Mouse (Mus musculus) heart, embryonic 16.5 days (tissue): ENCODE data around the gene Mat2b. TPM values are rescaled to one million over a fixed set of nuclear protein-coding genes. Genes with fewer than 3 reads are reported as not detected.
A peak's percentile ranks its signal among the peaks of the same experiment; 100 is the strongest.
"Not testable (repeated sequence)": the region's sequence is repeated elsewhere in the genome, so short reads cannot be mapped to it uniquely, and the experiment has no call there.

Source experiments
- ATAC-seq: fragments of 200-750 bp; cut with Nextera tagmentation; replicated peaks from 2 replicates; pipeline ENCODE4 v1.8.0; 2017; ENCODE audit warnings: moderate number of reproducible peaks; ENCODE audit not compliant: insufficient read depth, low FRiP score; ENCODE audit errors: extremely low read depth
- H3K27ac ChIP-seq: fragments of 300-500 bp; sonication (generic); 2 replicates; pipeline ENCODE4 v1.5.1; 2014; ENCODE audit warnings: mild to moderate bottlenecking, low read length, control low read depth, moderate library complexity
- H3K27me3 ChIP-seq: fragments of 300-500 bp; sonication (generic); 2 replicates; pipeline ENCODE4 v1.6.1; 2014; ENCODE audit warnings: low read length, mixed read lengths; ENCODE audit not compliant: control insufficient read depth, insufficient read depth
- H3K36me3 ChIP-seq: fragments of 300-500 bp; sonication (generic); 2 replicates; pipeline ENCODE4 v1.6.1; 2014; ENCODE audit not compliant: control insufficient read depth, insufficient read depth
- H3K4me1 ChIP-seq: fragments of 300-500 bp; sonication (generic); 2 replicates; pipeline ENCODE4 v1.6.1; 2014; ENCODE audit warnings: low read length, mixed read lengths; ENCODE audit not compliant: control insufficient read depth, insufficient read depth
- H3K4me2 ChIP-seq: fragments of 300-500 bp; sonication (generic); 2 replicates; pipeline ENCODE4 v1.6.1; 2014; ENCODE audit warnings: low read depth, mild to moderate bottlenecking, control low read depth, low read length
- H3K4me3 ChIP-seq: fragments of 300-500 bp; sonication (generic); 2 replicates; pipeline ENCODE4 v1.5.1; 2014; ENCODE audit warnings: mild to moderate bottlenecking, control low read depth, low read length
- H3K9ac ChIP-seq: fragments of 300-500 bp; sonication (generic); 2 replicates; pipeline ENCODE4 v1.6.1; 2014; ENCODE audit warnings: low read length, control low read depth
- H3K9me3 ChIP-seq: fragments of 300-500 bp; sonication (generic); replicated peaks from 2 replicates; pipeline ENCODE4 v1.6.1; 2016; ENCODE audit warnings: low read length; ENCODE audit not compliant: control insufficient read depth
- WGBS: fragments of 180-500 bp; shearing (Covaris S2); extraction: QIAGEN DNeasy Blood & Tissue Kit; methylation state at CpG from one replicate; pipeline ENCODE4 v1.1.7; 2014; 5-methylcytosine and 5-hydroxymethylcytosine counted together
- polyA plus RNA-seq: library from polyadenylated mRNA; unstranded; fragments of >200 nt; fragmentation: Nextera tagmentation; extraction: Ambion mirVana; gene quantifications from 2 replicates; pipeline ENCODE4 v1.2.1, GENCODE M21; 2015

Gene Mat2b
- polyA plus RNA-seq, 1 experiment from 2014 or later = 144 TPM

DNA sequence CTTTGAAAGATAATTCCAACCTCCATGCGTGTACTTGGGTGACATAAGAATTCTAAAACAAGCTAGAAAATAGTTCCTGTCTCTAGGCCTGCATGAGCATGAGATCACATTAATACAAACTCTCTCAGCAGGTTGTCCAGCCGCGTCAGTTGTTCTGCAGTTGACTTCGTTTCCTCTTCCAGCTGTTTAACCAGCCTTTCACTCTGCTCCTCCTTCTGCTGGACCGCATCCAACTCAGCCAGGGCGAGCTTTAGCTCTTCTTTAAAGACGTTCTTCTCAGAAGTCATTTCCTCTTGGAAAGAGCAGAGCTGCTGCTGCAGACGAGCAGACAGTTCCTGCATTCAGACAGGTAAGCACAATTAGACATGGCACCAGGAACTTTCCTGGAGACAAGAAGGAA is 18.9 kb upstream of the Mat2b start:
- Histone ChIP-seq H3K27ac (no peak overlapping the region), H3K4me3 (no peak overlapping the region), H3K9me3 (no peaks in the 10 kb centered on the region), H3K4me2 (no peak overlapping the region), H3K27me3 (no peaks in the 10 kb centered on the region), H3K4me1 (no peaks in the 10 kb centered on the region), H3K9ac (no peak overlapping the region), H3K36me3 (peaks cover 55% of the 10 kb centered on the region)
- WGBS = 67% methylated on average over 8 of the region's 8 CpGs
- ATAC-seq = no peak

DNA sequence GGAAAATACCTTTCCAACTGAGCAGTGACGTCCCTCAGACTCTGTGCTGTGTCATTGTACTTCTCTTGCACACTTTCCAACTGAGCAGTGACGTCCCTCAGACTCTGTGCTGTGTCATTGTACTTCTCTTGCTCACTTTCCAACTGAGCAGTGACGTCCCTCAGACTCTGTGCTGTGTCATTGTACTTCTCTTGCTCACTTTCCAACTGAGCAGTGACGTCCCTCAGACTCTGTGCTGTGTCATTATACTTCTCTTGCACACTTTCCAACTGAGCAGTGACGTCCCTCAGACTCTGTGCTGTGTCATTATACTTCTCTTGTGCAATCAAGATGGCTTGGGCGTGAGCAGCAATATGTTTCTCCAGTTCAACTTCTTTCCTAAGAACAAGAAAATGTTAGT is 14.9 kb upstream of the Mat2b start:
- 87% methylated on average over 6 of the region's 6 CpGs for WGBS
- H3K27ac ChIP-seq, H3K9ac ChIP-seq, ATAC-seq, H3K27me3 ChIP-seq, H3K4me2 ChIP-seq, H3K9me3 ChIP-seq, H3K4me1 ChIP-seq, H3K4me3 ChIP-seq: not testable (repeated sequence)
- H3K36me3 ChIP-seq = peaks cover 57% of the 10 kb centered on the region

DNA sequence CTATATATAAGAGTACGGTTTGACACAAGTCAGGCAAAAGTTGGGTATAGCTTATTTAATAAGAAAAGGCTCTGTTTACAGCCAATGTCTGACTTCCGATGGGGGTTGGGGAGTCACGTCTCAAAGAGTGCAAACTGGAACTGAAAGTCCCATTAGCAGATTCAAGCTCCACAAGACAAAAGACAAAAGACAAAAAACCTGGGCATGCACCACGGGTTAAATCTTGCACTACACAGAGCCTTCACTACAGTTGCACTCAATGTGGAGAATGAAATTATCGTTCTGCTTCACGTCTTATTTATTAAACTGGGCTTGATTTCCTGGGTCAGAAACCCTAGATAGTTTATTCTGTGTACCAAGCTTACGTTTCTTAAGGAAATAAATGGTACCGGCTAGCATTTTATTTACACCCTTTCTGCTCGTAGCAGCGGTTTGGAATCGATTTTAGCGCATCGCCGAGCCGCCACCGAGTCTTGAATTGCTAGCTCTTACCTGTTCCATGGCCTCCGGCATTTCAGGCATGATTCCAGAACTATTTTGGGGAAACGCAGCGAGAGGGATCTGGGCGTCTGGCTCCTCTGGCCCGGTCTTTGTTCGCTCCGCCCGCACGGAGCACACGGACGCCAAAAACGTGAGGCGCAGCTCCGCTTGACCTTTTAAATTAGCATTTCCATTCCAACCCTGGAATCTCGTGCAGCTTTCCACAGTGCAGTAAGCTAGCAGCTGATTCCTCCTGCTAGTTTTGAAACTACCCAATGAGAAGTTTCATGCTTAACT is 504 bp downstream of the Mat2b start:
- Histone ChIP-seq H3K9ac (peak overlapping the region; percentile 93), H3K4me1 (peaks cover 20% of the 10 kb centered on the region), H3K27me3 (no peaks in the 10 kb centered on the region), H3K4me3 (peak overlapping the region; percentile 97), H3K9me3 (no peaks in the 10 kb centered on the region), H3K4me2 (peak overlapping the region; percentile 95), H3K27ac (peak overlapping the region; percentile 99), H3K36me3 (no peaks in the 10 kb centered on the region)
- WGBS = under 1% methylated on average over 31 of the region's 31 CpGs
- peak; percentile 47 for ATAC-seq

DNA sequence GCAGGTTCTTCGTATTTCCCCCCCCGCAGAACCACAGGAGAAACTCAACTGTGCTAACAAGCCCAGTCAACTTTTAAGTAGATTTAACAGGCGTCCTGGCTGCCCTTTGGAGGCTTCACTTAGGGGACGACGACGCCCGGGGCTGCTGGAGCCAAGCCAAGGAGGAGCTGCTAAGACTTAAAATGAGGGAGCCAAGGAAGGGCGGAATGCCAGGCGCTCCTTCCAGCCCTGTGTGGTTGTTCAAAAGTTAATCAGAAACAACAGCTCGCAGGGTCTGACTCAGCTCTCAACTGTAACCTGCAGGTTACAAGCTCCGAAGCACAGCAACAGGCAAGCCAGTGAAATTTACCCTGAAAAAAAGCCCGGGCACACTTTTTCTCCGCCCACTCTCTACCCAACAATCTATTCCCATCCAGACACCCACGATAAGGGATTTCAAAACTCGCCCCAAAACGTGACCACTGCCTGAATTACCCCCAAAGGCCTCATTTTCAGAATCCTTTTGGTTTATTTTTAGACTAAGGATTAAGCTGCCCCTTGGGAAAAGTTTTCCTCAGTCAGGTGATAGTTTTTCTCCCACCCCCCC is 1.5 kb downstream of the Mat2b start:
- peaks cover 27% of the 10 kb centered on the region for H3K4me1 ChIP-seq
- H3K27me3 ChIP-seq = no peaks in the 10 kb centered on the region
- peak overlapping the region; percentile 99 for H3K27ac ChIP-seq
- peak overlapping the region; percentile 95 for H3K4me2 ChIP-seq
- no peak for ATAC-seq
- WGBS = under 1% methylated on average over 16 of the region's 16 CpGs
- peak overlapping the region; percentile 93 for H3K9ac ChIP-seq
- no peaks in the 10 kb centered on the region for H3K9me3 ChIP-seq
- H3K4me3 ChIP-seq = peak overlapping the region; percentile 97
- no peaks in the 10 kb centered on the region for H3K36me3 ChIP-seq

DNA sequence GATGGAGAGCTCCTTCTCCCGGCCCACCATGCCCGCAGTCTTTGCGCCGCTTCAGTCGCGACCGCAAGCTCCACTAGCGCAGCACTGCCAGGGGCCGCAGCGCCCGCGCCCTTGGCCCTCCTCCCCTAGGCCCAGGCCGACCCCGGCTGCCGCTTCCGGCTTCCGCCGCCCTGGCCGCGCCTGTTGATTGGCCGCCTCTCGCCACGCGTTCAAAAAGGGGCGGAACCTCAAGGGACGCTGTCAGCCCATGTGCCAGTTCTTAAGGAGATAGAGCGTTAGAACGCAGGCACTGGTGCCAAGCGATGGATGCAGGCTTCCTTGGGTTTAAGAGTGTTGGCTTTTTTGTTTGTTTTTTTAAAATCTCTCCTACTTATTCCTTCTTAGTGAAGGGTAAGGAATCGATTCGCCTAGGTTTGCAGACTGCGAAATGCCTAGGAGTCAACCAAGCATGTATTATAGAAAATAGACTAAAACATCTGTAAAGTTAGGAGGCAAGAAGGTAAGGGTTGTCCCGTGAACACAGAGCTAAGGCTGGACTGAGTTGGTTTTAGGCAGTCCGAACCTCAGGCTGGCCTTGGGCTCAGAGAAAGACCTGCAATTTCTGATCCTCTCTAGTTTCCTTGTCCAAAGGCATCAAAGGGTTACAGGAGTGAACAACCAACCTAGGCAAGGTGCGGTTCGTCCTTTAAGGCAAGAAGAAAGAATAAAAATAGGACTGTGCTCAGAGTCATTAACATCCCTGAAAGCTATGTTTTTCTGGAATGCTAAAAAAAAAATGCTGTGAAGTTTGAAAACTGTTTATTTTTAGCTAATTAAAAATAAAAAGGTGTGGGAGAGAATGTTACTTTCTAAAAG is 2.3 kb downstream of the Mat2b start:
- peak; percentile 92 for ATAC-seq
- Histone ChIP-seq H3K4me1 (peaks cover 27% of the 10 kb centered on the region), H3K4me3 (peak overlapping the region; percentile 97), H3K27me3 (no peaks in the 10 kb centered on the region), H3K36me3 (no peaks in the 10 kb centered on the region), H3K27ac (peak overlapping the region; percentile 99), H3K9me3 (no peaks in the 10 kb centered on the region), H3K4me2 (peak overlapping the region; percentile 95), H3K9ac (peak overlapping the region; percentile 93)
- under 1% methylated on average over 36 of the region's 36 CpGs for WGBS

DNA sequence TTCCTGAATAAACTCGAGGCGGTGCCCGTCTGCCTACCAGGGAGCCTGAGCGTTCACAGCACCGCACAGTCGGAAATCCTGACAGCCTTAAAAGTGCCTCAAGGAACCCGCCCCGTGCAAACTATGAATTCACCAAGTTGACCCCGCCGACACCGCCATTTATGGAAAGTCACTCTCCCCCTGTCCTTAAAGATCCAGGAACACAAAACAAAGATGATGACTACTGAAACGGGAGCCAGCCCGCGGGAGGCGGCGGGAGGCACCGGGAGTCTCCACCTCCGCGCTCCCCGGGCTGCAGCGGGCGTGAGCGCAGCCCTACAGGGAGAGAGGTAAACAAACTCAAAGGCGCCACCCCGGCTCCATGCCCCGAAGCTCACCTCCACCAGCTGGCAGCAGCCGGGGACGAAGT is 2.9 kb downstream of the Mat2b start:
- WGBS = under 1% methylated on average over 28 of the region's 28 CpGs
- H3K4me1 ChIP-seq = peaks cover 27% of the 10 kb centered on the region
- peak overlapping the region; percentile 97 for H3K4me3 ChIP-seq
- H3K4me2 ChIP-seq = peak overlapping the region; percentile 95
- H3K9me3 ChIP-seq = no peaks in the 10 kb centered on the region
- peak; percentile 46 for ATAC-seq
- peak overlapping the region; percentile 97 for H3K27ac ChIP-seq
- no peaks in the 10 kb centered on the region for H3K27me3 ChIP-seq
- H3K9ac ChIP-seq = peak overlapping the region; percentile 93
- H3K36me3 ChIP-seq = peaks cover 5% of the 10 kb centered on the region; the same call in 1 of the 2 replicates

DNA sequence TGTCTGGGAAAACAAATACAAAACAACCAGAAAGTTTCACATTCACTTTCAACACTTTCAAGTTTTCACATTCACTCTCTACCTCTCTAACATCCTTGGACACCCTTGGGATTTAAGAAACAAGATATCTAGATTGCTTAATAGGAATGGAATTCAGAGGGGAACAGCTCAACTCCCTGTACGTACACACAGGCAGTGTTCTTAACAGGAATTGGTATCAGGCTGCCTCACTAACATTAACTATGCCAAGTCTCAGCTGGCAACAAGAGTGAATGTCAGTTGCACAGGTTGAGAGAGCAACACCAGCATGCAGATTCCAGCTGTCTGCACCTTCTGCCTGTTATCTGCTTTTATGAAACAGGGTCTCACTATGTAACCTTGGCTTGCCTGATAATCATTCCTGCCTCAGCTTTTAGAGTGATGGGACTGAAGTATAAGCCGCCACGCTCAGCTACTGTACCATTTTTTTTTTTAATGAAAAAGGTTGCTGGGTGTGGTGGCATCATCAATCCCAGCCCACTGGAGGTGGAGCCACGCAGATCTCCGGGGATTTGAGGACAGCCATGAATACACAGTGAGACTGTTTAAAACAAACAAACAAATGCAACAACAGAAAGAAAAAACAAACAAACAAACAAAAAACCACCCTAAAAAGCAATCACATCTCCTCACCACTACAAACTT is 4.4 kb downstream of the Mat2b start:
- H3K4me1 ChIP-seq = peaks cover 27% of the 10 kb centered on the region
- peak; percentile 21 for ATAC-seq
- no peaks in the 10 kb centered on the region for H3K27me3 ChIP-seq
- no peaks in the 10 kb centered on the region for H3K9me3 ChIP-seq
- H3K4me3 ChIP-seq = peak overlapping the region; percentile 97
- peak overlapping the region; percentile 93 for H3K9ac ChIP-seq
- peak overlapping the region; percentile 97 for H3K27ac ChIP-seq
- peaks cover 18% of the 10 kb centered on the region for H3K36me3 ChIP-seq
- peak overlapping the region; percentile 95 for H3K4me2 ChIP-seq
- 29% methylated on average over 5 of the region's 5 CpGs for WGBS

DNA sequence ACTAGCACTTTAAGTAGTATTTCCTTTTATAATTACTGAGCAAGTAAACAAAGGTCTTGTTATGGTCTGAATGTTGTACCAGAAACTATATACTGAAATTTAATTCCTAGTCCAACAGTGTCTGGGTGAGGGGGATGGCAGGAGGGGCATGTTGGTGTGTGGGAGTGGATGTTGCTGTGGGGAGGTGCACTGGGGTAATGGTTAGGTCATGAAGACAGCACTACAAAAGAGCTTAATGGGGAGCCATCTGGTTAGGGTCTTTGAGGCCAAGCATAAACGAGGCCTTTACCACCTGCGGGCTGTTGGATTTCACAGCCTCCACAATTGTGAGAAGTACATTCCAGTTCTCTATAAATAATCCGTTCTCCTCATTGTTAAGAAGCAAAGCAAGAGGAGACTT is 11.7 kb downstream of the Mat2b start:
- Histone ChIP-seq H3K9me3 (no peaks in the 10 kb centered on the region), H3K36me3 (peaks cover 67% of the 10 kb centered on the region), H3K4me2 (no peak overlapping the region), H3K4me3 (no peak overlapping the region), H3K4me1 (no peaks in the 10 kb centered on the region), H3K27me3 (no peaks in the 10 kb centered on the region), H3K27ac (no peak overlapping the region), H3K9ac (no peak overlapping the region)
- WGBS = 76% methylated on average over 3 of the region's 3 CpGs
- ATAC-seq = no peak
